Mouse (Mus musculus) C2C12 (cell line): ENCODE measurements around the gene Cmtr1.

Source experiments
- CTCF ChIP-seq: IDR thresholded peaks from one replicate; pipeline ENCODE4 v1.5.1; 2011; ENCODE audit not compliant: control insufficient read depth, insufficient read depth, insufficient read length
- MAX ChIP-seq: IDR thresholded peaks from one replicate; pipeline ENCODE4 v1.6.1; 2011; ENCODE audit warnings: mild to moderate bottlenecking, control low read depth

DNA sequence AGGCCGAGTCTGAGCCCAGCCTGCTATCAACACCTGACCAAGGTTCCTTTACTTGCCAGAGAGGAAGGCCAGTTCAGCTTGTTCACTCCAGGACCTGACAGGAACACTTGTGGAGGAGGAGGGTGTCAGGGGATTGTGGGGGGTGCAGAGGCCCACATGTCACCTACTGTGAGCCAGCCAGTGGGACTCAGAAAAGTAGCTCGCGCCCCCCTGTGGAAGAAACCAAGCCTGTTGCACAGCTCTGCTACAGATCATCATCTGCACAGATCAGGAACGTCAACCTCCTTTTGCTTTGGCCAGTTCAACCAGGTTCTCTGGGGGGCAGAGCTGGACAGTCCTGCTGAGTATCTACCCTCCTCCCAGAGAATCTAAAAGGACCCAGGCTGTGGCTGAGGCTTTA, 94.1 kb downstream of the Cmtr1 start:
- no peak for TF ChIP-seq CTCF
- no peak for TF ChIP-seq MAX
